Mouse (Mus musculus): ENCODE data around the gene Adprm. TPM values are rescaled to one million over a fixed set of nuclear protein-coding genes. Genes with fewer than 3 reads are reported as not detected.

The Adprm gene
- polyA plus RNA-seq, 1 experiment from 2014 or later: 30.6 TPM

DNA sequence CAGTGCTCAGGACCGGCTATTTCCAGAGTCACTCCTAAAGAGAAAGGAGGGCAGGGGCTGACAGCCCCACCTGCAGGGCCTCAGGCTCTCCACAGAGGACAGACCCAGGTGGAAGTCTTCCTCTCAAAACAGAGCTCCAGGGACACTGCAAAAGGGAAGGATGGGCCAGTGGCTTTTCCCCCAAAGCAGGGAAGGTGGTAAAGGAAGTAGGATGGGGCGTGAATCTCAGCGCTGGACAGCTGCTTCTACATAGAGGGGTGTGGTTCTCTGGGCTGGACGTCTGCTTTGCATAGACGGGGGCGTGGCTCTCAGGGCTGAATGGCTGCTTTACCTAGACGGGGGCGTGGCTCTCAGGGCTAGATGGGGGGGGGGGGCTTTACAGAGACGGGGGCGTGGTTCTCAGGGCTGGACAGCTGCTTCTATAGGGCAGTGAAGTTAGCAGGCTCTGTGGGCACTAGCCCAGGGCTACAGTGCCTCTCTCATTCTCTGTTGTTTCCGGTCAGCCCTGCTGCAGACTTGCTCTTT, 28.8 kb upstream of the Adprm start:
- Histone ChIP-seq H3K9ac (replicated peaks; ENCODE audit: low read depth, low read length) (no peak overlapping the region), H3K4me3 (ENCODE audit: low read depth, low read length) (no peak overlapping the region), H3K4me2 (replicated peaks; ENCODE audit: low read depth, low read length) (no peak overlapping the region), H3K27me3 (ENCODE audit: control insufficient read depth, insufficient read depth, low read length) (0 out of 2 replicates have a peak, but pooled peaks cover 2% of the 10 kb centered on the region), H3K36me3 (ENCODE audit: control insufficient read depth, insufficient read depth, low read length) (no peaks in the 10 kb centered on the region), H3K27ac (ENCODE audit: low read length) (no peak overlapping the region), H3K4me1 (ENCODE audit: control insufficient read depth, insufficient read depth, low read length) (0 out of 2 replicates have a peak, but pooled peaks cover 3% of the 10 kb centered on the region), H3K9me3 (ENCODE audit: control insufficient read depth, low read depth, low read length) (no peaks in the 10 kb centered on the region)
- WGBS: 5% methylated on average over 11 of the region's 11 CpGs
- ATAC-seq (ENCODE audit: insufficient number of reproducible peaks, insufficient read depth, low FRiP score, low read depth): peak; percentile 84

DNA sequence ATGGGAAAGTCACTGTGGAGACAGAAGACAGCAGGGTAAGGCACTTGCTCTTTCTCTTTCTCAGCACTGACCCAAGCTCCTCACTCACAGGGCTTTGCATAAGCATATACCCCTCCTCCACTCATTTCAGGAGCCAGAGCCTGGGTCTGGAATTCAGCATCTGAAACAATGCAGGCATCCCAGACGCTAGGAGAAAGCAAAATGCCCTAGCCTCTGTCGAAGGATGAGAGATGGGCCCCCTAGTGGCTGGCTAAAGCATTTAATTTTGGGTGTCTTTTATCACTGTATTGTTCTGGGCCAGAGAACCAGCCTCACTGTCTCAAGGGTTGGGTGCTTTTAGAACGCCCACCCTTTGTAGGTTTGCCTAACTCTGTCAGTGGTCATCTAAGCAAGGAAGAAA, 27.8 kb upstream of the Adprm start:
- H3K4me1 ChIP-seq (ENCODE audit: control insufficient read depth, insufficient read depth, low read length): 0 out of 2 replicates have a peak, but pooled peaks cover 3% of the 10 kb centered on the region
- H3K4me3 ChIP-seq (ENCODE audit: low read depth, low read length): no peak overlapping the region
- no peaks in the 10 kb centered on the region for H3K36me3 ChIP-seq (ENCODE audit: control insufficient read depth, insufficient read depth, low read length)
- WGBS: 9% methylated on average over 3 of the region's 3 CpGs
- no peak overlapping the region for H3K4me2 ChIP-seq (replicated peaks; ENCODE audit: low read depth, low read length)
- no peak overlapping the region for H3K9ac ChIP-seq (replicated peaks; ENCODE audit: low read depth, low read length)
- 0 out of 2 replicates have a peak, but pooled peaks cover 2% of the 10 kb centered on the region for H3K27me3 ChIP-seq (ENCODE audit: control insufficient read depth, insufficient read depth, low read length)
- no peak overlapping the region for H3K27ac ChIP-seq (ENCODE audit: low read length)
- H3K9me3 ChIP-seq (ENCODE audit: control insufficient read depth, low read depth, low read length): no peaks in the 10 kb centered on the region
- peak; percentile 24; the same call in 1 of the 2 replicates for ATAC-seq (ENCODE audit: insufficient number of reproducible peaks, insufficient read depth, low FRiP score, low read depth)

- H3K36me3 ChIP-seq (ENCODE audit: control insufficient read depth, insufficient read depth, low read length): no peaks in the 10 kb centered on the region
- no peak overlapping the region for H3K4me3 ChIP-seq (ENCODE audit: low read depth, low read length)
- 0 out of 2 replicates have a peak, but pooled peaks cover 2% of the 10 kb centered on the region for H3K27me3 ChIP-seq (ENCODE audit: control insufficient read depth, insufficient read depth, low read length)
- no peak overlapping the region for H3K27ac ChIP-seq (ENCODE audit: low read length)
- no peak overlapping the region for H3K4me2 ChIP-seq (replicated peaks; ENCODE audit: low read depth, low read length)
- no peaks in the 10 kb centered on the region for H3K9me3 ChIP-seq (ENCODE audit: control insufficient read depth, low read depth, low read length)
- 0 out of 2 replicates have a peak, but pooled peaks cover 3% of the 10 kb centered on the region for H3K4me1 ChIP-seq (ENCODE audit: control insufficient read depth, insufficient read depth, low read length)
- WGBS: 63% methylated on average over 11 of the region's 11 CpGs
- no peak overlapping the region for H3K9ac ChIP-seq (replicated peaks; ENCODE audit: low read depth, low read length)
- ATAC-seq (ENCODE audit: insufficient number of reproducible peaks, insufficient read depth, low FRiP score, low read depth): no peak
Measured at GRCm38 (mm10) chr11:67079740-67080139, 27.3 kb upstream of the Adprm start.

GRCm38 (mm10) chr11:67078888-67079287, 26.5 kb upstream of the Adprm start:
- 0 out of 2 replicates have a peak, but pooled peaks cover 3% of the 10 kb centered on the region for H3K4me1 ChIP-seq (ENCODE audit: control insufficient read depth, insufficient read depth, low read length)
- no peak overlapping the region for H3K9ac ChIP-seq (replicated peaks; ENCODE audit: low read depth, low read length)
- H3K9me3 ChIP-seq (ENCODE audit: control insufficient read depth, low read depth, low read length): no peaks in the 10 kb centered on the region
- ATAC-seq (ENCODE audit: insufficient number of reproducible peaks, insufficient read depth, low FRiP score, low read depth): no peak
- no peak overlapping the region for H3K27ac ChIP-seq (ENCODE audit: low read length)
- no peaks in the 10 kb centered on the region for H3K36me3 ChIP-seq (ENCODE audit: control insufficient read depth, insufficient read depth, low read length)
- no peak overlapping the region for H3K4me3 ChIP-seq (ENCODE audit: low read depth, low read length)
- WGBS: 90% methylated on average over 6 of the region's 6 CpGs
- no peak overlapping the region for H3K4me2 ChIP-seq (replicated peaks; ENCODE audit: low read depth, low read length)
- 0 out of 2 replicates have a peak, but pooled peaks cover 2% of the 10 kb centered on the region for H3K27me3 ChIP-seq (ENCODE audit: control insufficient read depth, insufficient read depth, low read length)

- Histone ChIP-seq H3K27ac (ENCODE audit: low read length) (no peak within 1 kb of the TSS), H3K4me2 (replicated peaks; ENCODE audit: low read depth, low read length) (no peak within 1 kb of the TSS), H3K4me1 (ENCODE audit: control insufficient read depth, insufficient read depth, low read length) (0 out of 2 replicates have a peak, but pooled peaks cover 3% of the 10 kb centered on the region), H3K9me3 (ENCODE audit: control insufficient read depth, low read depth, low read length) (no peaks in the 10 kb centered on the region), H3K9ac (replicated peaks; ENCODE audit: low read depth, low read length) (no peak within 1 kb of the TSS), H3K36me3 (ENCODE audit: control insufficient read depth, insufficient read depth, low read length) (no peaks in the 10 kb centered on the region), H3K27me3 (ENCODE audit: control insufficient read depth, insufficient read depth, low read length) (no peaks in the 10 kb centered on the region), H3K4me3 (ENCODE audit: low read depth, low read length) (no peak within 1 kb of the TSS)
- WGBS: 86% methylated on average over 5 of the region's 5 CpGs
- no peak for ATAC-seq (ENCODE audit: insufficient number of reproducible peaks, insufficient read depth, low FRiP score, low read depth)
Measured at GRCm38 (mm10) chr11:67078000-67078399, 25.6 kb upstream of the Adprm start, which contains the start of gene Myh3. Gene Myh3 (plus strand): TSS chr11:67078300.

GRCm38 (mm10) chr11:67077435-67077834, 25.0 kb upstream of the Adprm start:
- Histone ChIP-seq H3K9me3 (ENCODE audit: control insufficient read depth, low read depth, low read length) (no peaks in the 10 kb centered on the region), H3K4me1 (ENCODE audit: control insufficient read depth, insufficient read depth, low read length) (0 out of 2 replicates have a peak, but pooled peaks cover 3% of the 10 kb centered on the region), H3K9ac (replicated peaks; ENCODE audit: low read depth, low read length) (no peak overlapping the region), H3K36me3 (ENCODE audit: control insufficient read depth, insufficient read depth, low read length) (no peaks in the 10 kb centered on the region), H3K27ac (ENCODE audit: low read length) (no peak overlapping the region), H3K4me3 (ENCODE audit: low read depth, low read length) (no peak overlapping the region), H3K4me2 (replicated peaks; ENCODE audit: low read depth, low read length) (no peak overlapping the region), H3K27me3 (ENCODE audit: control insufficient read depth, insufficient read depth, low read length) (no peaks in the 10 kb centered on the region)
- ATAC-seq (ENCODE audit: insufficient number of reproducible peaks, insufficient read depth, low FRiP score, low read depth): no peak
- WGBS: 64% methylated on average over 3 of the region's 3 CpGs

GRCm38 (mm10) chr11:67076781-67077180, 24.4 kb upstream of the Adprm start:
- ATAC-seq (ENCODE audit: insufficient number of reproducible peaks, insufficient read depth, low FRiP score, low read depth): no peak
- H3K9me3 ChIP-seq (ENCODE audit: control insufficient read depth, low read depth, low read length): no peaks in the 10 kb centered on the region
- no peak overlapping the region for H3K4me2 ChIP-seq (replicated peaks; ENCODE audit: low read depth, low read length)
- H3K27ac ChIP-seq (ENCODE audit: low read length): no peak overlapping the region
- H3K4me3 ChIP-seq (ENCODE audit: low read depth, low read length): no peak overlapping the region
- 82% methylated on average over 5 of the region's 5 CpGs for WGBS
- H3K36me3 ChIP-seq (ENCODE audit: control insufficient read depth, insufficient read depth, low read length): no peaks in the 10 kb centered on the region
- H3K9ac ChIP-seq (replicated peaks; ENCODE audit: low read depth, low read length): no peak overlapping the region
- H3K27me3 ChIP-seq (ENCODE audit: control insufficient read depth, insufficient read depth, low read length): no peaks in the 10 kb centered on the region
- H3K4me1 ChIP-seq (ENCODE audit: control insufficient read depth, insufficient read depth, low read length): 0 out of 2 replicates have a peak, but pooled peaks cover 3% of the 10 kb centered on the region

GRCm38 (mm10) chr11:67075036-67075435, 22.6 kb upstream of the Adprm start:
- no peaks in the 10 kb centered on the region for H3K27me3 ChIP-seq (ENCODE audit: control insufficient read depth, insufficient read depth, low read length)
- ATAC-seq (ENCODE audit: insufficient number of reproducible peaks, insufficient read depth, low FRiP score, low read depth): no peak
- no peak overlapping the region; the same call in 1 of the 2 replicates for H3K27ac ChIP-seq (ENCODE audit: low read length)
- H3K36me3 ChIP-seq (ENCODE audit: control insufficient read depth, insufficient read depth, low read length): no peaks in the 10 kb centered on the region
- H3K4me1 ChIP-seq (ENCODE audit: control insufficient read depth, insufficient read depth, low read length): no peaks in the 10 kb centered on the region
- no peaks in the 10 kb centered on the region for H3K9me3 ChIP-seq (ENCODE audit: control insufficient read depth, low read depth, low read length)
- no peak overlapping the region for H3K4me2 ChIP-seq (replicated peaks; ENCODE audit: low read depth, low read length)
- H3K4me3 ChIP-seq (ENCODE audit: low read depth, low read length): no peak overlapping the region
- no peak overlapping the region for H3K9ac ChIP-seq (replicated peaks; ENCODE audit: low read depth, low read length)
- 29% methylated on average over 3 of the region's 3 CpGs for WGBS

All from stomach, embryonic 14.5 days (tissue).